Mouse (Mus musculus) forebrain, embryonic 13.5 days (tissue): ENCODE measurements around the gene Hhat. TPM values are rescaled to one million over a fixed set of nuclear protein-coding genes. Genes with fewer than 3 reads are reported as not detected.

ENCODE experiments used
- ATAC-seq: fragments of 200-750 bp; cut with Nextera tagmentation; 2 replicates; pipeline ENCODE4 v1.8.0; 2017
- H3K27ac ChIP-seq: fragments of 300-500 bp; sonication (generic); 2 replicates; pipeline ENCODE4 v1.5.1; 2015; ENCODE audit warnings: inconsistent platforms, mild to moderate bottlenecking, moderate library complexity
- H3K27me3 ChIP-seq: fragments of 300-500 bp; sonication (generic); 2 replicates; pipeline ENCODE4 v1.6.1; 2015; ENCODE audit warnings: mild to moderate bottlenecking, inconsistent platforms
- H3K36me3 ChIP-seq: fragments of 300-500 bp; sonication (generic); 2 replicates; pipeline ENCODE4 v1.6.1; 2015; ENCODE audit warnings: mild to moderate bottlenecking, inconsistent platforms; ENCODE audit not compliant: poor library complexity, severe bottlenecking
- H3K4me1 ChIP-seq: fragments of 300-500 bp; sonication (generic); 2 replicates; pipeline ENCODE4 v1.6.1; 2015; ENCODE audit warnings: inconsistent platforms
- H3K4me2 ChIP-seq: fragments of 300-500 bp; sonication (generic); 2 replicates; pipeline ENCODE4 v1.6.1; 2015; ENCODE audit warnings: inconsistent platforms, mild to moderate bottlenecking, moderate library complexity
- H3K4me3 ChIP-seq: fragments of 300-500 bp; sonication (generic); 2 replicates; pipeline ENCODE4 v1.5.1; 2015; ENCODE audit warnings: mild to moderate bottlenecking, inconsistent platforms
- H3K9ac ChIP-seq: fragments of 300-500 bp; sonication (generic); 2 replicates; pipeline ENCODE4 v1.6.1; 2015; ENCODE audit warnings: mild to moderate bottlenecking, inconsistent platforms
- H3K9me3 ChIP-seq: fragments of 300-500 bp; sonication (generic); replicated peaks from 2 replicates; pipeline ENCODE4 v1.6.1; 2016; ENCODE audit warnings: inconsistent platforms
- WGBS: fragments of 180-500 bp; shearing (Covaris S2); methylation state at CpG from one replicate; pipeline ENCODE4 v1.1.7; 2015; 5-methylcytosine and 5-hydroxymethylcytosine counted together
- polyA plus RNA-seq: library from polyadenylated mRNA; unstranded; fragments of >200 nt; fragmentation: Nextera tagmentation; extraction: Ambion mirVana; gene quantifications from 2 replicates; pipeline ENCODE4 v1.2.1, GENCODE M21; 2015

Hhat gene
- polyA plus RNA-seq, 1 experiment from 2014 or later = 2.6 TPM

- peaks cover 32% of the 10 kb centered on the region for H3K4me1 ChIP-seq
- ATAC-seq = no peak
- H3K36me3 ChIP-seq = no peaks in the 10 kb centered on the region
- 21% methylated on average over 8 of the region's 8 CpGs for WGBS
- no peak overlapping the region for H3K27ac ChIP-seq
- H3K4me3 ChIP-seq = no peak overlapping the region
- no peak overlapping the region for H3K4me2 ChIP-seq
- H3K9ac ChIP-seq = no peak overlapping the region
- H3K9me3 ChIP-seq = no peaks in the 10 kb centered on the region
- H3K27me3 ChIP-seq = no peaks in the 10 kb centered on the region
Measured at GRCm38 (mm10) chr1:192752659-192753601, 18.1 kb downstream of the Hhat start.

GRCm38 (mm10) chr1:192750042-192750437 lies 21.0 kb downstream of the Hhat start:
- Histone ChIP-seq H3K4me2 (no peak overlapping the region), H3K4me3 (no peak overlapping the region), H3K4me1 (peaks cover 14% of the 10 kb centered on the region), H3K9ac (no peak overlapping the region), H3K27ac (no peak overlapping the region), H3K36me3 (no peaks in the 10 kb centered on the region), H3K9me3 (no peaks in the 10 kb centered on the region), H3K27me3 (no peaks in the 10 kb centered on the region)
- ATAC-seq = no peak
- 54% methylated on average over 4 of the region's 4 CpGs for WGBS

- Histone ChIP-seq H3K9me3 (no peaks in the 10 kb centered on the region), H3K4me1 (peaks cover 14% of the 10 kb centered on the region), H3K4me2 (no peak overlapping the region), H3K36me3 (no peaks in the 10 kb centered on the region), H3K4me3 (no peak overlapping the region), H3K27me3 (no peaks in the 10 kb centered on the region), H3K27ac (no peak overlapping the region), H3K9ac (no peak overlapping the region)
- 88% methylated on average over 6 of the region's 6 CpGs for WGBS
- no peak for ATAC-seq
Measured at GRCm38 (mm10) chr1:192749270-192750041, 21.6 kb downstream of the Hhat start.

GRCm38 (mm10) chr1:192746201-192746600 lies 24.8 kb downstream of the Hhat start:
- ATAC-seq = no peak
- Histone ChIP-seq H3K9me3 (no peaks in the 10 kb centered on the region), H3K27me3 (no peaks in the 10 kb centered on the region), H3K9ac (no peak overlapping the region), H3K27ac (no peak overlapping the region), H3K36me3 (no peaks in the 10 kb centered on the region), H3K4me2 (no peak overlapping the region), H3K4me1 (peaks cover 4% of the 10 kb centered on the region; the same call in 1 of the 2 replicates), H3K4me3 (no peak overlapping the region)
- WGBS = 81% methylated on average over 6 of the region's 6 CpGs

- no peak for ATAC-seq
- no peaks in the 10 kb centered on the region for H3K9me3 ChIP-seq
- no peak overlapping the region for H3K27ac ChIP-seq
- no peak overlapping the region for H3K4me3 ChIP-seq
- no peak overlapping the region for H3K9ac ChIP-seq
- no peak overlapping the region for H3K4me2 ChIP-seq
- 8% methylated on average over 16 of the region's 16 CpGs for WGBS
- no peaks in the 10 kb centered on the region for H3K36me3 ChIP-seq
- no peaks in the 10 kb centered on the region for H3K27me3 ChIP-seq
- peaks cover 4% of the 10 kb centered on the region; the same call in 1 of the 2 replicates for H3K4me1 ChIP-seq
Measured at GRCm38 (mm10) chr1:192745240-192746101, 25.6 kb downstream of the Hhat start.

- Histone ChIP-seq H3K27ac (no peak overlapping the region), H3K9ac (no peak overlapping the region), H3K36me3 (no peaks in the 10 kb centered on the region), H3K4me2 (no peak overlapping the region), H3K4me3 (no peak overlapping the region), H3K9me3 (no peaks in the 10 kb centered on the region), H3K27me3 (no peaks in the 10 kb centered on the region), H3K4me1 (peaks cover 1% of the 10 kb centered on the region; the same call in 1 of the 2 replicates)
- WGBS = 69% methylated on average over 3 of the region's 3 CpGs
- no peak for ATAC-seq
Measured at GRCm38 (mm10) chr1:192744880-192745239, 26.2 kb downstream of the Hhat start.

GRCm38 (mm10) chr1:192742394-192743251 lies 28.4 kb downstream of the Hhat start:
- Histone ChIP-seq H3K9ac (no peak overlapping the region), H3K27ac (no peak overlapping the region), H3K9me3 (no peaks in the 10 kb centered on the region), H3K4me3 (no peak overlapping the region), H3K27me3 (no peaks in the 10 kb centered on the region), H3K4me1 (no peaks in the 10 kb centered on the region), H3K4me2 (no peak overlapping the region), H3K36me3 (no peaks in the 10 kb centered on the region)
- ATAC-seq = no peak
- 81% methylated on average over 7 of the region's 7 CpGs for WGBS

- WGBS = 95% methylated on average over 2 of the region's 2 CpGs
Measured at GRCm38 (mm10) chr1:192741896-192742295, 29.1 kb downstream of the Hhat start.

GRCm38 (mm10) chr1:192736524-192736923 lies 34.5 kb downstream of the Hhat start:
- Histone ChIP-seq H3K27me3 (no peaks in the 10 kb centered on the region), H3K9ac (no peak overlapping the region), H3K27ac (no peak overlapping the region), H3K36me3 (no peaks in the 10 kb centered on the region), H3K4me2 (no peak overlapping the region), H3K9me3 (no peaks in the 10 kb centered on the region), H3K4me1 (no peaks in the 10 kb centered on the region), H3K4me3 (no peak overlapping the region)
- 33% methylated on average over 3 of the region's 3 CpGs for WGBS
- no peak for ATAC-seq

More at GRCm38 (mm10) chr1:192741896-192742295, 29.1 kb downstream of the Hhat start:
- Histone ChIP-seq H3K27me3 (no peaks in the 10 kb centered on the region), H3K4me1 (no peaks in the 10 kb centered on the region), H3K9ac (no peak overlapping the region), H3K27ac (no peak overlapping the region), H3K36me3 (no peaks in the 10 kb centered on the region), H3K4me2 (no peak overlapping the region), H3K9me3 (no peaks in the 10 kb centered on the region), H3K4me3 (no peak overlapping the region)
- ATAC-seq = no peak

GRCm38 (mm10) chr1:192736002-192736426 lies 35.0 kb downstream of the Hhat start:
- H3K36me3 ChIP-seq = no peaks in the 10 kb centered on the region
- WGBS = 78% methylated on average over 9 of the region's 9 CpGs

GRCm38 (mm10) chr1:192730517-192730916 lies 40.5 kb downstream of the Hhat start:
- 88% methylated on average over 7 of the region's 7 CpGs for WGBS
- no peak for ATAC-seq
- no peaks in the 10 kb centered on the region for H3K36me3 ChIP-seq

More at GRCm38 (mm10) chr1:192736002-192736426, 35.0 kb downstream of the Hhat start:
- Histone ChIP-seq H3K4me2 (no peak overlapping the region), H3K9ac (no peak overlapping the region), H3K4me3 (no peak overlapping the region), H3K4me1 (no peaks in the 10 kb centered on the region), H3K27me3 (no peaks in the 10 kb centered on the region), H3K27ac (no peak overlapping the region), H3K9me3 (no peaks in the 10 kb centered on the region)
- no peak for ATAC-seq

More at GRCm38 (mm10) chr1:192730517-192730916, 40.5 kb downstream of the Hhat start:
- Histone ChIP-seq H3K27me3 (no peaks in the 10 kb centered on the region), H3K9ac (no peak overlapping the region), H3K4me3 (no peak overlapping the region), H3K4me1 (no peaks in the 10 kb centered on the region), H3K27ac (no peak overlapping the region), H3K9me3 (no peaks in the 10 kb centered on the region), H3K4me2 (no peak overlapping the region)
